Mouse (Mus musculus): ENCODE measurements around the gene Xpo1. TPM values are rescaled to one million over a fixed set of nuclear protein-coding genes. Genes with fewer than 3 reads are reported as not detected.

Gene Xpo1
- polyA plus RNA-seq (2012; rRNA removed) (15.6 and 25.7 TPM in 2 replicates), polyA plus RNA-seq (2014; fragmentation: Nextera tagmentation; extraction: Ambion mirVana) (50.3 and 56.3 TPM in 2 replicates)

- Histone ChIP-seq H3K4me2 (ENCODE audit: low read depth) (peak within 1 kb of the TSS; percentile 88), H3K9ac (replicated peaks) (peak within 1 kb of the TSS; percentile 99), H3K36me3 (replicated peaks; ENCODE audit: control insufficient read depth, insufficient read depth, low read depth) (no peaks in the 10 kb centered on the region), H3K4me1 (replicated peaks; ENCODE audit: control insufficient read depth in 2 of 2, insufficient read depth in 2 of 2, low read length in 1 of 2) (peaks cover 17 to 32% of the 10 kb centered on the region in 2 experiments), H3K4me3 (ENCODE audit: insufficient read depth in 1 of 2, low read depth in 2 of 2, low read length in 2 of 2) (peak within 1 kb of the TSS; percentile 88 to 90), H3K27ac (peak within 1 kb of the TSS; percentile 95), H3K9me3 (ENCODE audit: control insufficient read depth, low read length) (no peaks in the 10 kb centered on the region), H3K27me3 (ENCODE audit: control insufficient read depth, insufficient read depth, low read length) (no peaks in the 10 kb centered on the region)
- under 1% methylated on average over 60 of the region's 60 CpGs for WGBS (ENCODE audit: insufficient replicate concordance)
- DNase-seq (ENCODE audit: low read depth in 3 of 3, low spot score in 3 of 3) (peak; percentile 98 to 99 (median 98)), ATAC-seq (ENCODE audit: insufficient read depth) (peak; percentile 91)
- TF ChIP-seq EP300 (IDR thresholded peaks at IDR 0.05; ENCODE audit: low read depth) = peak; percentile 75
- TF ChIP-seq CTCF (IDR thresholded peaks at IDR 0.05; ENCODE audit: low read depth) = peak; percentile 84
Measured at GRCm38 (mm10) chr11:23255427-23256193, at the start of gene Xpo1. Gene Xpo1, plus strand, starts transcription at chr11:23256041.

GRCm38 (mm10) chr11:23209717-23210116, 46.1 kb upstream of the Xpo1 start:
- no peaks in the 10 kb centered on the region for H3K36me3 ChIP-seq (replicated peaks; ENCODE audit: control insufficient read depth, insufficient read depth, low read depth)
- no peak overlapping the region for H3K27ac ChIP-seq
- no peak overlapping the region for H3K4me3 ChIP-seq (ENCODE audit: insufficient read depth in 1 of 2, low read depth in 2 of 2, low read length in 2 of 2)
- DNase-seq (ENCODE audit: low read depth in 3 of 3, low spot score in 3 of 3) (no peak), ATAC-seq (ENCODE audit: insufficient read depth) (no peak)
- no peak overlapping the region for H3K9ac ChIP-seq (replicated peaks)
- peaks cover 0 to 2% of the 10 kb centered on the region in 2 experiments; a peak in 1 of 4 replicates for H3K4me1 ChIP-seq (replicated peaks; ENCODE audit: control insufficient read depth in 2 of 2, insufficient read depth in 2 of 2, low read length in 1 of 2)
- H3K4me2 ChIP-seq (ENCODE audit: low read depth) = no peak overlapping the region
- TF ChIP-seq CTCF (IDR thresholded peaks at IDR 0.05; ENCODE audit: low read depth) = no peak
- 63% methylated on average over 7 of the region's 7 CpGs for WGBS (ENCODE audit: insufficient replicate concordance)
- no peaks in the 10 kb centered on the region for H3K9me3 ChIP-seq (ENCODE audit: control insufficient read depth, low read length)
- H3K27me3 ChIP-seq (ENCODE audit: control insufficient read depth, insufficient read depth, low read length) = no peaks in the 10 kb centered on the region

- Histone ChIP-seq H3K4me1 (replicated peaks; ENCODE audit: control insufficient read depth in 2 of 2, insufficient read depth in 2 of 2, low read length in 1 of 2) (peaks cover 0 to 2% of the 10 kb centered on the region in 2 experiments; a peak in 1 of 4 replicates), H3K27me3 (ENCODE audit: control insufficient read depth, insufficient read depth, low read length) (no peaks in the 10 kb centered on the region), H3K9me3 (ENCODE audit: control insufficient read depth, low read length) (no peaks in the 10 kb centered on the region), H3K4me3 (ENCODE audit: insufficient read depth in 1 of 2, low read depth in 2 of 2, low read length in 2 of 2) (0 out of 4 replicates have a peak overlapping the region, but pooled peaks have one; percentile 0 to 14), H3K4me2 (ENCODE audit: low read depth) (peak overlapping the region; percentile 53), H3K36me3 (replicated peaks; ENCODE audit: control insufficient read depth, insufficient read depth, low read depth) (no peaks in the 10 kb centered on the region), H3K27ac (no peak overlapping the region), H3K9ac (replicated peaks) (peak overlapping the region; percentile 37; the same call in 1 of the 2 replicates)
- WGBS (ENCODE audit: insufficient replicate concordance) = 17% methylated on average over 16 of the region's 16 CpGs
- ATAC-seq (ENCODE audit: insufficient read depth) (no peak), DNase-seq (ENCODE audit: low read depth in 3 of 3, low spot score in 3 of 3) (no peak)
- no peak for TF ChIP-seq EP300 (IDR thresholded peaks at IDR 0.05; ENCODE audit: low read depth)
- no peak for TF ChIP-seq CTCF (IDR thresholded peaks at IDR 0.05; ENCODE audit: low read depth)
Measured at GRCm38 (mm10) chr11:23210590-23211510, 45.0 kb upstream of the Xpo1 start.

GRCm38 (mm10) chr11:23217430-23217829, 38.4 kb upstream of the Xpo1 start:
- TF ChIP-seq EP300 (IDR thresholded peaks at IDR 0.05; ENCODE audit: low read depth) (no peak), CTCF (IDR thresholded peaks at IDR 0.05; ENCODE audit: low read depth) (no peak)

More at GRCm38 (mm10) chr11:23217430-23217829, 38.4 kb upstream of the Xpo1 start:
- Histone ChIP-seq H3K4me2 (ENCODE audit: low read depth) (no peak overlapping the region), H3K4me1 (replicated peaks; ENCODE audit: control insufficient read depth in 2 of 2, insufficient read depth in 2 of 2, low read length in 1 of 2) (no peaks in the 10 kb centered on the region), H3K4me3 (ENCODE audit: insufficient read depth in 1 of 2, low read depth in 2 of 2, low read length in 2 of 2) (no peak overlapping the region), H3K27me3 (ENCODE audit: control insufficient read depth, insufficient read depth, low read length) (no peaks in the 10 kb centered on the region), H3K9ac (replicated peaks) (no peak overlapping the region), H3K9me3 (ENCODE audit: control insufficient read depth, low read length) (no peaks in the 10 kb centered on the region), H3K27ac (no peak overlapping the region), H3K36me3 (replicated peaks; ENCODE audit: control insufficient read depth, insufficient read depth, low read depth) (no peaks in the 10 kb centered on the region)
- 68% methylated on average over 9 of the region's 9 CpGs for WGBS (ENCODE audit: insufficient replicate concordance)
- DNase-seq (ENCODE audit: low read depth in 3 of 3, low spot score in 3 of 3) (no peak), ATAC-seq (ENCODE audit: insufficient read depth) (no peak)

Data from liver, embryonic 14.5 days (tissue).